Mouse (Mus musculus) urinary bladder, postnatal 14 days (tissue): Measurements from ENCODE around the gene Slc38a10.

Experiments
- DNase-seq: peaks from one replicate; pipeline ENCODE4 v3.0.0; 2021; ENCODE audit warnings: low spot score

Gene Slc38a10

DNA sequence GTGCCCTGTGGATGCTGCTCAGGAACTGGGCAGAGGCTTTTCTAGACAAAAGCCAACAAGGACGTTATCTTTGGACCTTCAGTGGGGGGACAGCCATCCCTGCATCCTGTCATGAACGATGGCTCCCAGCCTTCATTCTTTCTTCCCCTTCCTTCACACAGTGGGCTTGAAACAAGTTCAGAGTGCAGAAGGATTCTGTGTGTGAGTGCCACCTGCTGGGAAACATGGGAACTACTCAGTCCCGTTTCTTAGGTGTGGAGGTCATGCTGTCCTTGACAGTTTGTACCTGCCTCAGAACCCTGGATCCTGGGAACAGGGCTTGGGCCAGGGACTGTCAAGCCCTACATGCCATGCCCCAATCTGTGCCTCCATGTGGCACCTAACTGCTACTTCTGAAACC is 50.1 kb downstream of the Slc38a10 start:
- peak; percentile 69 for DNase-seq

DNA sequence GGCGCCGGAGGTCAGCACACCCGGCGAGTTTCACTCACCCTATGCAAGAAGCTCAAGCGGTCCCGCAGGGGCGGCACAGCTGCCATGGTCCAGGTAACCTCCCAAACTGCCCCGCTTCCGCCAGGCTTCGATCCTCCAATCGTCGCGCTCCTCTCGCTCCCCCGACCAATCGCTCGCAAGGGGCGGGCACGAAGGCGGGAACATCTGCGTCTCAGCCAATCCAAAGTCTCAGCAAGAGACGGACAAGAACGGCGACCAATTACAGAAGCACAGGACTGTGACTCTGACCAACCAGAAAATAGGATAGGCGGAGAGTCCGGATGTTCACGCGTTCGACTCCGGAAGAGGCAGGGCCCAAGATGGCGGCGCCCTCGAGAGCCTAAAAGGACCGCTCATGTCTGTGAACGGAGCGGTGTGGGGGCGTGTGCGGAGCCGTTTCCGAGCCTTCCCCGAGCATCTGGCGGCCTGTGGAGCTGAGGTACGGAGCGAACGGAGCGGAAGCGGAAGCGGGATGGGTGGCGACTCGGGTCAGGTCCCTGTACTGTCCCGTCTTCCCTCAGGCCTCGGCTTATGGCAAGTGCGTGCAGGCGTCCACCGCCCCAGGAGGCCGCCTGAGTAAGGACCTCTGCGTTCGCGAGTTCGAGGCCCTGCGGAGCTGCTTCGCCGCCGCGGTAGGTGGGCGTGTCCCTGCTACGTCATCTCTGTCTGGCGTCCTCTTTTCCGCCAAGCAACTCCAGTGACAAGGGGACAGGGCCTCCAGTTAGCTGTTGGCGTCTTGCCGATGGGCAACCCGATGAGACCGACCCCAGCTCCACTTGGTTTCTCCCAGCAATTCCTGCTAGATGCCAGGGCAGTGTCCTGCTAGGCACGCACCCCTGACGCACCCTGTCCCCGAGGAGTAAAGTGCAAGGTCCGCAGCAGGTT is 52.3 kb downstream of the Slc38a10 start, which contains the start of the genes Tepsin and Ndufaf8:
Gene Tepsin, minus strand, starts transcription at position 144 of the 924 bp plus-strand sequence.
Gene Ndufaf8, plus strand, starts transcription at position 341 of the 924 bp plus-strand sequence.
- DNase-seq = peak; percentile 95

DNA sequence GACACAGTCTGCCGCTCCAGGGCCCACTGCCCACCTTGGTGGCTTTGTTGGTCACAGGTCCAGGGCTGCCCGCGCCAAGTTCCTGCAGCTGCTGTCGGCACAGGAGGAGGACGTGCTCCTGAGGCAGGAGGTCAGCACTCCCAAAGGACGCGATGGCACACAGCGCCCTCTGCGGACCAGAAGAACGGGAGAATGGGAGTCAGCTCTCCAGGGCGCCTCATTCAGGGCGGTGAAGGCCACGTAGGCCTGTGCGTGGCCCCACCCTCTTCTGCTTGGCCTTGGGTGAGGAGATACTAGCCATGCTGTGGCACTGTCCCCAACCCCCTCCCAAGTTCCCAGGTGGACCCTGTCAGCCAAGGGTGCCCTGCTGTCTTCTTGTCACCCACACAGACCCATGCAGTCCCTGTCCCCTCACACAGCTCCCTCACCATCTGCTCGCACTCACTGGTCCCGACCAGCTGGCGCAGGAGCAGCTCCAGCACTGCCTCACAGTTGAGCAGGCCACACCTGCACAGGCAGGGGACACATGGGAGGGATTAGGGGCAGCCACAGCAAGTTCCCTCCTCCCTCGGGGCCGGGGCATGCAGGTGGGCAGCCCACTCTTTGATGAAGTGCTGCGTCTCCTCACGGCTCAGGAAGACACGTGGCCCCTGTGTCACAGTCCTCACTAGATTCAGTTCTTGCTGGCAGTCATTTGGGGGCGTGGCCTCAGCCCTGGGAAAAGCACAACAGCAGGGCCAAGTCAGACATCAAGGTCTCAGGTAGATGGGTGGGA is 58.1 kb downstream of the Slc38a10 start:
- no peak for DNase-seq

DNA sequence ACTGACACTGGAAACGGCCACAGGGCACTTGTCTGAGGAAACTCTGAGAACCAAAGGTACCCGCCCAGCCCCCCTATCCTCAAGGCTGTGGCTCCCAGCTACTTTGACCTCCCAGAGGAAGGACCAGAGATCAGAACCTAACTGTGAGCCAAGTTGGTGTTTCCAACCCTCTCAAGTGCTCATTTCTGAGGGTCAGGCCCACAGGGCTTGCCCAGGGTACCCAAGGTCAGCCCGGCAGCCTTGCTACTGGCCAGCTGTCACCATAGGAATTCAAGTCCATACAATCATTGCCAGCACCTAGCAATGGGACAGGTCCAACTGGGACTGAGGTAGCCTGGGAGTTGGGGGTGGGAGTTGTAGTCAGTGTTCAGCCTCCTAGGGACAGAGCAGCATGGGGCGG is 60.5 kb downstream of the Slc38a10 start:
- DNase-seq = no peak

DNA sequence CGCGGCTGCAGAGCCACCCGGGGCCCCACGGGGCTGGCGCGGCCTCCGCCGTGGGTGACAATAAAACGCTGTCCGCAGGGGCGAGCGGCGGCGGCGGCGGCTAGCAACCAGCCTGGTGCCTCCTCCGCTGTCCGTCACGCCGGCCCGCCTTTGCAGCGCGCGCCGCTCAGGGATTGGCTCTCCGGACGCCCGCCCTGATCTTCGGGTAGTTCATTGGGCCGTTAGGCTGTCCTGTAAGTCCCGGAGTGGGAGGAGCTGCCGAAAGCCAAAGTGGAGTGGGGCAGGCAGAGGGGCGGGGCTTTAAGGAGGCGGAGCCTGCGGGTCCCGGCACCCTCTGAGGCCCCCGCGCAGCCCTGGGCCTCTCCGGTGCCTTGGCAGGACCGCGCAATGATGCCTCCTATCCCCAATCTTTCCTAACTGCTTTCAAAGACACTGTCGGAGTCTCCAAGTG is 64.4 kb downstream of the Slc38a10 start, which contains the start of gene Cep131:
Gene Cep131, minus strand, starts transcription at position 126 of the 451 bp plus-strand sequence.
- peak; percentile 98 for DNase-seq

DNA sequence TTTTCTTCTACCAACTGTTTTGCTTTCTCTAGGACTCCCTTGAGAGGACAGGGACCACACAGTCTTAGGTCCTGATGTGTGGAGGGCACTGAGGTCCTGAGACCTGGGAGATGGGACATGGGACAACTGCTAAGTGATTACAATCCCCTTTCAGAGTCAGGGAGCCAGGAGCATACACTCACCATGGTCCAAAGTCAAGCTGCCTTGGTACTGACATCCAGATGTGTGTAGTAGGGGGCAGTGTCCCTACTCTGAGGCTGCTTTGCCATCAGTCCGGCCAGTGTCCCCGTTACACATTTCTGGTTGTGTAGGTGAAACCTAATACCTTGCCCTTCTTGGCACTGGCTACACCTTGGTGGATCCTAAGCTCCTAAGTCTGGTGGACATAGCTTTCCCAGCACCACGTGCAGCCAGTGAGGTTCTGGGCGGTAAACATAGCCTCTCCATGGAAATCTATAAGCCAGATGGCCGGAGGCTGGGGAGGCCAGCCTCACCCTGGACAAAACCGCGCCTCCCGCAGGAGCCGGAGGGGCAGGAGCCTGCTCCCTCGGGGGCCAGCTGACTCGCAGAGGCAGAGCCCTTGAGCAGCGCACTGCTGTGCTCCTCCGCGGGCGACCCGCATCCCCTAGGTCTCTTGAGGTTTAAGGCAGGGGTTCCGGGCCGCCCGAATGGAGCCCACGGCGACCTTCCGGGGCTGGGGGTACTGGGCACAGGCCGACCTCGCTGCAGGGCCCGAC is 65.1 kb downstream of the Slc38a10 start:
- peak; percentile 23 for DNase-seq

DNA sequence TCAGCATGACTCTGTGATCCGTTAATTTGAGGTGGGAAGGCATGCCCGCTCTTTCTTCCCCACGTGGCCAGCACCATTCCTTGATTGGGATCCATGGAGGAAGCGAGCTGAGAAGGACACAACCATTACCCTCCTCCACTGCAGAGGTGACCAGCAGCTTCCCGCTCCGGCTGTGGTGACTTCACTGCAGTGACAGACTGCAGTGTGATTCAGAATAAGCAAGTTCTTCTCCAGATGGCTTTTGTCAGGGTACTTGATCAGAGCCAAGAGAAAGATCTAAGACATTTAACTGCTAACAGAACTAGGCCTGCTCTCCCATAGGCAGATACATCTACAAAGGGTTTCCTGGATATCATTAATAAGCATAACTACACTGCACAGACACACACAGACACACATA is 70.9 kb downstream of the Slc38a10 start:
- DNase-seq = no peak

DNA sequence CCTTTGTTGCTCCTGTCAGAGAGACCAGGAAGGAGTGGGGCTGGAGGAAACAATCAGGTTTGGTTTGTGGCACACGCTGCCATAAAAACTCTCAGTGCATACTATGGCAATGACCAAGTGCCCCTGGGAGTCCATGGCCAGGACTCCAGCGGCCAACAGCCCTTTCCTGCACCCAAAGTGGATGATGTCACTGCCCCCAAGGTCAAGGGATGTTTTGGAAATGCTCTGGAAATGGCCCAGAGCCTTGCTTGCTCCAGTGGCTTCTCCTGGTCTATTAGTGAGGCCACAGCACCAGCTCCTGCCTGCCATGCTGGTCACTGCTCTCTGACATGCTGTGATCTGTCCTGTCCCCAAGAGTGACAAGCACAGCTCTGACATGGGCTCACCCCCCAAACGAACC is 75.0 kb downstream of the Slc38a10 start:
- no peak for DNase-seq

DNA sequence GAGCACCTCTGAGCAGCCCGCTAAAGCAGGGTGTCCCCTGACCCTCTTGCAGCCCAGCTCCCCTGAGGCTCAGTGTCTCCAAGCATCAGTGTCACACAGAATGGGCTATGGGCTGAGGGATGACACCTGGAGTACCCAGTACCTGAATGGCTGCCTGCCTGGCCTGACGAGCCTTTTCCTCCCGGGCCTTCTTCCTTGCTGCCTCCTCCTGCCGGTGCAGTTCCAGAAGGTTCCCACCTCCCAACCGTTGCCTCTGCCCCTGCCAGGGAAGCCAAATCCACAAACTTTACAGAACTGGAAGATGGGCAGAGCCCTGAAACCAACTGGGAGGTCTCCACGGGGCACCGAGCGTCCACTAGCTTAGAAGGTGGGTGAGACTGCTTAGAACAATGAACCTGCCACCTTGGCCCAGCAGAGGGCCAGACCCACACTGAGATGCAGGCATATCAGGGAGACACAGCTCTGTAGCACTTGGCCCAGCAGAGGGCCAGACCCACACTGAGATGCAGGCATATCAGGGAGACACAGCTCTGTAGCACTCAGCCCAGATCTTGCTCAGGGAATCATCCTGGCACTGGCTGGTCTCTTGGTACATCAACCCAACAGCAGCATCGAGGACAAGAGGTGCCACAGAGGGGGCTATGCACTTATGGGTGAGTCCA is 78.0 kb downstream of the Slc38a10 start:
- DNase-seq = no peak

DNA sequence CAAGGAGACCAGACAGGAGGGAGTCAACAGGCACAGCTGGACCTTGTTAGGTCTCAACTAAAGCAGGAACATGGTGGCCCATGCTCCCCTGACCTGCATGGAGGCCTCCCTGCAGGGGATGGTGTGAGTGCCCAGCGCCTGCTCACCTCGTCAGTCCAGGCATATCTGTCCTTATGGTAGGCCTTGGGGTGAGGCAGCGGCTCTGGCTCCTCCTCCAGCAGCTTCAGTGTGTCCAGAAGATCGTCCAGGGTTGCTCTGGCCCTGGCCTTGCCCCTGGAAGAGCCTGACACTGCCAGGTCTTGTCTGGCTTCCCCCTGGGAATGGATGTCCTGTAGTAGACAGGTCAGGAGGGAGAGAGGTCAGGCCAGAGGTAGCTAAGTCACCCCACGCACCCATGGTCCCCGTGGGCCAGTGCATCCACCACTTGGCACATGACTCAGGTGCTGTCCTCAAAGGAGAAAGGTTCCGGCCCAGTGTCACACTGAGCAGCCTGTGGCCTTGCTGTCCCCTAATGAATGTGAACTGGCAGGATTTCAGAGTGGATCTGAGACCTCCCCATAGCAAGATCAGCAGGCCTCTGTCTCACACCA is 79.3 kb downstream of the Slc38a10 start:
- DNase-seq = no peak

DNA sequence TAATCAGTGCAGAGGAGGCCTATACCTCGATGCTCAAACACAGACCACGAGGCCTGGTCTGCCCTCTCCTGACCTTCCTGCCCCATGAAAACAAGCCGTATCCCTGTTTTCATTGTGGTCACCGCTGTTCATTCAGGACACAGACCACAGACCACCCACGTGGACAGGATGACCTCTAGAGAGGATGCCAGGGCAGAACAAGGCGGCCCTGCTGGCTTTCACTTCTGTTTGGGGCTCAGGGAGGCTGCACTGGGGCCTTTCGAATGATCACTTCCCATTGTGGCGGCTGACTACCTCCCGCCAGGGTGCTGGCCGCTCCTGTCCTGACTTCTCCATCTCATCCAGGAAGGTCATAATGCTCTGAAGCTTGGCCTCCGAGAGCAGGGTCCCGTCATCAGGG is 80.1 kb downstream of the Slc38a10 start:
- no peak for DNase-seq

DNA sequence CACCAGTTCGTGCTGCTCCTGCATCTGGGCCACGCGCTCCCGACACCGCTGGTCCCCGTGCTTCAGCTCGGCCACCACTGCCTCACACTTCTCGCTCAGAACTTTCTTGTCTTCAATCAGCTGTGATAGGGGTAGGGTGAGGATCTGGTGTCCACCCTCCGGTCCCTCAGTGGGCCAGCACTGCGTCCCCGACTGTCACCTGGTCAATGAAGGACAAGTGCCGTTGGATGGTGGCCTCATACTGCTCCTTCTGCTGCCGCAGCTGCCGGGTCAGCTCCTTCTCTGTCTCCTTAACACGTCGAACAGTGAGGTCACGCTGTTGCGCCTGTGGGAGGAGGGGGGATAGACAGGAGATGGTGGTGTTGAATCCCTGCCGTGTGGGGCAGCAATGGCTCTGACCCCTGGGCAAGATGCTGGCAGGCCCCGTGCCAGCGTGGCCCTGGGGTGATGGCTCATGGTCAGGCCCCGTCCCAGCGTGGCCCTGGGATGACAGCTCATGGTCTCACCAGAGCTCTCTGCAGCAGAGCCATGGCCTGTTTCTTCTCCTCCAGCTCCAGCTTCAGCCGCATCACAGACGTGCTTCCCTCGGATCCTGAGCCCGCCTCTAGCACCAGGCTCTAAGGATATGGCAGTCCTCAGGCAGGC is 80.7 kb downstream of the Slc38a10 start:
- DNase-seq = no peak

DNA sequence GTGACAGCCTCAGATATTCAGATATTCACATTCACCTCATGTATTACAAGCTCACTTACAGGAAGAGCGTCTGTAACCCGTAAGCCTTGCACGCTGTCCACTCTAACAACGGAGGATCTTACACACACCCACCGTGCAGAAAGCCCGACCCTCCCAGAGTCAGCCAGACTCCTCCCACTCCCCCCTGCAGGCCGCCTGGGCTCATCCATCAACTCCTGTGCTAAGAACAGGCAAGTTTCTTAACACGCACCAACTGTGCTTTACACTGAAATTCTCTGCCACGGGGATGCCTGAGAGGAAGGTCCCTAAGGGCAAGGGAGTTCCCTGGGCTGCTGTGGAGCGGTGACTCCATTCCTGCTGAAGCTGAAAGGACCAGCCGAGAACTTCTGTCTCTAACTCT is 81.9 kb downstream of the Slc38a10 start:
- no peak for DNase-seq

DNA sequence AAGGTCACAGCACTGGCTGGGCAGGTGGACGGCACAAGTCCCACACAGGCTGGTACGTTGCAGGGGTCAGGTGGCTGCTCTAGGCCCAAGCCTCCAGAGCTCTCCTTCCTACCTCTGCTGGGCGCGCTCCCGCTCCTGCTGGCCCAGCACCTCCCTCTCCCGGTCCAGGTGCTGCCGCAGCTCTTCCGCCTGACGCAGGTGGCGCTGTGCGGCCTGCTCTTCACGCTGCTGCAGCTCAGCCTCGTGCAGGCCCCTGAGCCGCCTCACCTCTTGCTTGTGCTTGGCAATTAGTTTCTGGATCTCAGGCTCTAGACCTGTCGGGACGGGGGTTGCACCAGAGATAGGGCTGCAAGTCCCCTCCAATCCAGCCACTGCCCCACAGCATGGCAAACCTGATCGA is 83.3 kb downstream of the Slc38a10 start:
- no peak for DNase-seq

DNA sequence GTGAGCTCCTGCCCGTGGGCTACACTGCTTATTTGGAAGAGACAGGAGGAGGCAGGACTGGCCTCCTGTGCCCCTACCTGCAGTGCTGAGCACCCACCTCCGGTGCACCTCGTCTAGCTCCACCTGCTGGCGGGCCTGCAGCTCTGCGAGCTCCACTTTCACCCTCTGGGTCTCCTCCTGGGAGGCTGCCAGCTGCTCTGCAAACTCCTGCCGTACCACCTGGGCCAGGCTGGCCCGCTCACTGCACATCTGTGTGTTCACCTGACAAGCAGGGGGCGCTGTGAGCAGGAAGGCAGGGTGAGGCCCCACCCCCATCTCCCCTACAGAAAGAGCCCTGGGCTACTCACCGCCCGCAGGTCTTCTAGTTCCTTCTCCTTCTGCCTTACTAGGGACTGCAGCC is 85.9 kb downstream of the Slc38a10 start:
- DNase-seq = peak; percentile 54

DNA sequence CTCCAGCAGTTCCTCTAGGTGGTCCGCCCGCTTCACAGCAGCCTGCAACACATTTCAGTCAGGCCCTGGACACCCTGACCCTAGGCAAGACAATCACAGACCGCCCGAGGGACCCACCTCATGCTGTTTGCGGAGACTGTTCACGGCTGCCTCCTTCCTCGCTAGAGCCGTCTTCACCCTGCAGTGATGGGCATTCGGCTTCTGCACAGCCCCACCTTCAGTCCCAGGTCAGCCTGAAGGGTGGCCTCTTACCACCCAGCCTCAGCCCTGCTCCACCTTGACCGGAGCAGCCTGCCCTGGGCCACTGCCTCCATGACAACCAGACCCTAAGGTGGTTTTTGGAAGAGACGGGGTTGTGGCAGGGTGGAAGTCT is 86.5 kb downstream of the Slc38a10 start:
- no peak for DNase-seq

DNA sequence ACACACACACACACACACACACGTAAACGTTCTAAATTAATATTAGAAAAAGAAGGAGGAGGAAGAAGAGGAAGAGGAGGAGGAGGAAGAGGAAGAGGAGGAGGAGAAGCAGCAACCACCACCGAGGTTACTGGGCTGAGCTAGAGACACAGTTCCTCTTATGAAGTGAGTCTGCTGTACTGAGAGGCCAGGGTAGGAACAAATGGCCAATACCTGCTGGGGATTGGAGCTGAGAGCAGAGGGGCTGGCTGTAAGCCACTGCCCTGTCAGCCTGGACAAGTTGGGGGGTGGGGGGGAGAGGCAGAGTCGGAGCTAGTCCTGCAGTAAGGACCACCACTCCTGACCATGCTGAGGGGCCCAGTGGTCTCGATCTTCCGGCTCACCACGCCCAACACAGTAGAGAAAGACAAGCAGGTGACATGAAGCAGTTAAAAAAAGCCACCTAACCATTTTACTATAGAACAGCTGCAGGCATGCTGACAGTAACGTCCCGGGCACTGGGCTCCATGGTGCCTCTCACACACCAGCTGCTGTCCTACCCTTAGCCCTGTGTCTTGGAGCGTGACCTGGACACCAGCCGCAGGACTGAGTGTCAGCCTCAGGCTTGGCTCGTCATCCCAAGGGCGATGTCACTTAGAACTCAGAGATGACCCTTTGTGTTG is 87.0 kb downstream of the Slc38a10 start:
- no peak for DNase-seq

DNA sequence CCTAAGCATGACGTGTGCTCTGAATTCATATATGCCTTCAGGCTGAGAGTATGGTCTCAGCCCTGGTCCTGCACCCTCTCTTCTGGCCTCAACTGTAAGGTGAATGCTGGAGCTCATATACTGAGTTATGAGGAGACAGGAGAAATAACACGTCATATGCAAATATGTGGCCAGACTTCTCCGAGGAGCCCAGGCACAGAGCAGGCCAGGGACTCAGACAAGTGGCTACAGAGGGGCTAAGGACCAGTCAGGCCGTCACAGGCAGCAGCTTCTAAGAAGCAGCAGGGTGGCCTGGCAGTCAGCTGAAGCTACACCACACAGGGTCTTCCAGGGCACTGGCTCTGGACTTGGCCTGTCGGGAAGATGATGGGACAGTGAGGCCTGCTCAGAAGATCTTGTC is 87.8 kb downstream of the Slc38a10 start:
- DNase-seq = no peak

DNA sequence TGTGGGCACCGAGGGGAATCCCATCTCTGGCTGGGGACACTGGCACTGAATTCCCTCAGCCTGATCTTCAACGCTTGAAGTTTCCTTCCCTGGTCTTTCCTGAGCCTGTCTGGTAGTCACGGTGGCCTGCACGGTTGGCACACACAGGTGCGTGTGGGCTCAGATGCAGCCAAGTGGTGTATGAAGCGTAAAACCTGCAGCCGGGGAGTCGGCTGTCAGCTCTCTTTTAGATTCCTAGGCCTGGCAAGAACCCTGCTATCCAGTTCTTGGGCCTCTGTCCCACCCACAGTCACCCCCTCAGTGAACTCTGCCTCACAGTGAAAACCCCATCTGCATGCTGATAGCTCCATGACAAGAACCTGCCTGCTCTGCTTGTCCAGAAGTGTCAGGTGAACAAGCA is 90.5 kb downstream of the Slc38a10 start:
- DNase-seq = no peak
